Mouse (Mus musculus) liver, embryonic 14.5 days (tissue): ENCODE results near the gene Smim14. TPM values are rescaled to one million over a fixed set of nuclear protein-coding genes. Genes with fewer than 3 reads are reported as not detected.
A peak's percentile ranks its signal among the peaks of the same experiment; 100 is the strongest.
"Not testable (repeated sequence)": the region's sequence is repeated elsewhere in the genome, so short reads cannot be mapped to it uniquely, and the experiment has no call there.

Experiments
- ATAC-seq: fragments of 200-750 bp; cut with Nextera tagmentation; 2 replicates; pipeline ENCODE4 v1.8.0; 2017; ENCODE audit warnings: moderate number of reproducible peaks, mild to moderate bottlenecking, moderate library complexity; ENCODE audit not compliant: insufficient read depth
- DNase-seq, 3 experiments: peaks; one replicate each; pipeline ENCODE4 v3.0.0-alpha.2; 2012 to 2013; ENCODE audit warnings: low read depth in 3 of 3, low spot score in 3 of 3
- H3K27ac ChIP-seq: fragments of 300-500 bp; sonication (generic); 2 replicates; pipeline ENCODE4 v1.5.1; 2014; ENCODE audit warnings: moderate library complexity, mild to moderate bottlenecking, control low read depth, inconsistent platforms
- H3K27me3 ChIP-seq: fragments of 300-500 bp; sonication (generic); 2 replicates; pipeline ENCODE4 v1.6.1; 2014; ENCODE audit warnings: mild to moderate bottlenecking, low read length, moderate library complexity; ENCODE audit not compliant: control insufficient read depth, insufficient read depth
- H3K36me3 ChIP-seq: fragments of 300-500 bp; sonication (generic); replicated peaks from 2 replicates; pipeline ENCODE4 v1.6.1; 2014; ENCODE audit warnings: low read depth; ENCODE audit not compliant: control insufficient read depth, insufficient read depth
- H3K4me1 ChIP-seq, 2 experiments: fragments of 200-500 bp in 1 of 2; fragments of 300-500 bp in 1 of 2; sonication (generic) in 1 of 2; replicated peaks; 2 replicates each; pipeline ENCODE4 v1.6.1; 2012 to 2014; ENCODE audit warnings: antibody characterized with exemption in 1 of 2, inconsistent platforms in 1 of 2, low read length in 1 of 2; ENCODE audit not compliant: control insufficient read depth in 2 of 2, insufficient read depth in 2 of 2
- H3K4me2 ChIP-seq: fragments of 300-500 bp; sonication (generic); 2 replicates; pipeline ENCODE4 v1.6.1; 2014; ENCODE audit warnings: low read depth, mild to moderate bottlenecking, control low read depth, moderate library complexity
- H3K4me3 ChIP-seq, 2 experiments: fragments of 200-500 bp in 1 of 2; fragments of 300-500 bp in 1 of 2; sonication (generic) in 1 of 2; 2 replicates each; pipeline ENCODE4 v1.5.1; 2012 to 2014; ENCODE audit warnings: low read depth in 2 of 2, low read length in 2 of 2, mild to moderate bottlenecking in 2 of 2, control low read depth in 1 of 2, inconsistent platforms in 1 of 2, moderate library complexity in 1 of 2; ENCODE audit not compliant: insufficient read depth in 1 of 2
- H3K9ac ChIP-seq: fragments of 300-500 bp; sonication (generic); replicated peaks from 2 replicates; pipeline ENCODE4 v1.6.1; 2014; ENCODE audit warnings: mild to moderate bottlenecking, control low read depth, moderate library complexity
- H3K9me3 ChIP-seq: fragments of 300-500 bp; sonication (generic); 2 replicates; pipeline ENCODE4 v1.6.1; 2016; ENCODE audit warnings: low read length, mixed read lengths; ENCODE audit not compliant: control insufficient read depth
- CTCF ChIP-seq: IDR thresholded peaks from 2 replicates; pipeline ENCODE4 v1.5.1; 2016; ENCODE audit warnings: antibody characterized with exemption, low read depth, control low read depth
- EP300 ChIP-seq: IDR thresholded peaks from 2 replicates; pipeline ENCODE4 v1.6.1; 2016; ENCODE audit warnings: antibody characterized with exemption, low read depth
- WGBS: fragments of 180-500 bp; shearing (Covaris S2); extraction: QIAGEN DNeasy Blood & Tissue Kit; methylation state at CpG from one replicate; pipeline ENCODE4 v1.1.7; 2014; ENCODE audit not compliant: insufficient replicate concordance; 5-methylcytosine and 5-hydroxymethylcytosine counted together
- polyA plus RNA-seq, 2 experiments: library from polyadenylated mRNA; depleted of rRNA in 1 of 2; stranded (reverse) in 1 of 2; unstranded in 1 of 2; fragments of >200 nt; fragmentation: Nextera tagmentation in 1 of 2; extraction: Ambion mirVana in 1 of 2; gene quantifications; 2 replicates each; pipeline versions ENCODE4 v1.2.1 to v1.2.3; 2012 to 2014

Smim14 gene
- polyA plus RNA-seq, 2 experiments: 15.4 to 39.9 TPM

DNA sequence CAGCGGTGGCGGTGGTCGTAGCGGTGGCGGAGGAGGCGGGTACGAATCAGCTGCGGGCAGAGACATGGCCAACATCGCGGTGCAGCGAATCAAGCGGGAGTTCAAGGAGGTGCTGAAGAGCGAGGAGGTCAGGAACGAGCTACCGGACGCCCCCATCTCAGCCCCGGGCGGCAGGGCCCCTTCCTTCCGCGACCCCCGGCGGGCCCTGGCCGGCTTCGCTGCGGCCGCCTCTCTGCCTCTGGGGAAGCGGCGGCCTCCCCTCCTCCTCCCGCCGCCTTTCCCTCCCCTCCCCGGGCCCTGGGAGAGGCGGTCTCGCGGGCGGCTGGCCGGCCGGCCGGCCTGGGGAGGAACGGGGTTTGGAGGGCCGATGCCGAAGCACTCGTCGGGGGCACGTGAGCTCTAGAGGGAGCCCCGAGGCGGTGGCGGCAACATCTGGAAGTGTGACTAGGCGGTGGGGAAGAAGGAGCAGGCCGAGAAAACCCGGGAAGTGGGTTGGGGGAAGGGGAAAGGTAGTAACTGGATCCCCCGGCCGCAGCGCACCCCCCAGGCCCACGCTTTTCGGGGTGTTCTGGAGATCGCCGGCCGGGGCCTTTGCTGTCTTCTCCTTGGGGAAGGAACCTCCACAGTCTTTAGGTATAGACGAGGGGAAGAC, 562 bp upstream of the Smim14 start:
- no peaks in the 10 kb centered on the region for H3K9me3 ChIP-seq
- TF ChIP-seq EP300: no peak
- 0 out of 2 replicates have a peak, but pooled peaks have one; percentile 6 for TF ChIP-seq CTCF
- peak overlapping the region; percentile 80 for H3K4me2 ChIP-seq
- H3K27me3 ChIP-seq: no peaks in the 10 kb centered on the region
- ATAC-seq (peak; percentile 71), DNase-seq (peak; percentile 38 to 56 (median 46))
- peak overlapping the region; percentile 97 for H3K9ac ChIP-seq
- peaks cover 6 to 8% of the 10 kb centered on the region in 2 experiments; a peak in 3 of 4 replicates for H3K4me1 ChIP-seq
- H3K27ac ChIP-seq: peak overlapping the region; percentile 90
- under 1% methylated on average over 51 of the region's 59 CpGs for WGBS
- peak overlapping the region; percentile 94 to 95 for H3K4me3 ChIP-seq
- H3K36me3 ChIP-seq: no peaks in the 10 kb centered on the region; the same call in 1 of the 2 replicates

DNA sequence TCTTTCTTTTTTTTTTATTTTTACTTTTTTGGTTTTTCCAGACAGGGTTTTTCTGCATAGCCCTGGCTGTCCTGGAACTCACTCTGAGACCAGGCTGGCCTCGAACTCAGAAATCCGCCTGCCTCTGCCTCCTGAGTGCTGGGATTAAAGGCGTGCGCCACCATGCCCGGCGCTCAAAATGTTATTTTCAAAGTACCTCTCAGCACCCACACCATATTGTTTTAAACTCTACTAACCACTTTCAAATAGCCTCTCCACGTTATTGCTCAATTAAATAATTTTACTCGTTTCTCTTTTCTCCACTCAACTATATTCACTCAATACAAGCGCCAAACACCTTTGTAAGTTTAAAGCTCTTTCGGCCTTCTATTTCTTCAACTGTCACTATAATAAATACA, 917 bp downstream of the Smim14 start:
- Histone ChIP-seq H3K4me2 (peak overlapping the region; percentile 90), H3K27ac (peak overlapping the region; percentile 90), H3K9ac (peak overlapping the region; percentile 97), H3K4me3 (peak overlapping the region; percentile 71 to 94; a peak in 3 of 4 replicates)
- H3K4me1 ChIP-seq, H3K36me3 ChIP-seq, DNase-seq, ATAC-seq, H3K27me3 ChIP-seq, H3K9me3 ChIP-seq: not testable (repeated sequence)
- 75% methylated on average over 10 of the region's 10 CpGs for WGBS

DNA sequence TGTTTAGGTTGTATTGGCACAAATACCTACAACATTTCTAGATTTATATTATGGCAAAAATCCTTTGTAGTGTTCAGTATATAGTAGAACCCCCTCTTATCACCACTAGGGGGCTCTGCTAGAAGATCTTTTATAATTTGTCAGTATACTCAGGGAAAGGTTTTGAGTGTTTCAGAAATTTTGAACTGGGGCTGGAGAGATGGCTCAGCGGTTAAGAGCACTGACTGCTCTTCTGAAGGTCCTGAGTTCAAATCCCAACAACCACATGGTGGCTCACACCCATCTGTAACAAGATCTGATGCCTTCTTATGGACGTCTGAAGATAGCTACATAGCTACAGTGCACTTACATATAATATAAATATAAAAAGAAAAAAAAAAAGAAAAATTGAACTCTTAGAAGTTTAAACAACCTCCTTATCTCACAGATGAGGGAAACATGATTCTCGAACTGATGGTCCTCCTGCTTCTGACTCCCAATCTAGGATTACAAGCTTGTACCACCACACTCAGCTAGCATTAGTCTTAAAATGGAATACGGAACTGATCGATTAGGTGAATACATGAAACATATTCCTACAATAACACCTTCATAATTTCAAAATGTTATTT, 1.4 kb downstream of the Smim14 start:
- H3K4me2 ChIP-seq: peak overlapping the region; percentile 90; the same call in 1 of the 2 replicates
- H3K9ac ChIP-seq: no peak overlapping the region
- no peaks in the 10 kb centered on the region for H3K36me3 ChIP-seq
- WGBS: 44% methylated on average over 5 of the region's 5 CpGs
- H3K4me3 ChIP-seq: no peak overlapping the region
- ATAC-seq: no peak; the same call in 1 of the 2 replicates
- DNase-seq: peak; percentile 59 to 74 (median 61)
- peaks cover 6 to 8% of the 10 kb centered on the region in 2 experiments; a peak in 3 of 4 replicates for H3K4me1 ChIP-seq
- no peaks in the 10 kb centered on the region for H3K27me3 ChIP-seq
- no peaks in the 10 kb centered on the region for H3K9me3 ChIP-seq
- TF ChIP-seq EP300 (no peak), CTCF (peak; percentile 60)
- no peak overlapping the region for H3K27ac ChIP-seq

DNA sequence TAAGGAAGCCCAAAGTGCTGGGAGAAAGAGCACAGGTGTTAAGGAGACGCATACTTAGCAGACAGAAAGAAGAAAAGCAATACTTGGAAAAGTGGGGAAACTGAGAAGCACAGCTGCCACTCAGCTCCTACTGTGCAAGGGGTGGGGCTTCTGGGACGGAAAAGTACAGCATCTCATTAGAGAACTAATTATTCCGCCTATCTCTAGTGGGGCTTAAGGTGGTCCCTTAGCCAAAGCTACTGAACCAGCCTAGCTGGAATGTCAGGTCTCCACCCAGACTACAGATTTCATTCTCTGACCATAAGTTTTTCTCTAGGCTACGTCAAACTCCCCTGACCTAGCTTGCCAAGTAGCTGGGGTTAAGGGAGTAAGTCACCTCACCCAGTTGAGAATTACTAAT, 2.5 kb downstream of the Smim14 start:
- no peak overlapping the region for H3K9ac ChIP-seq
- H3K27ac ChIP-seq: no peak overlapping the region
- no peak for ATAC-seq
- no peaks in the 10 kb centered on the region for H3K36me3 ChIP-seq
- no peaks in the 10 kb centered on the region for H3K9me3 ChIP-seq
- WGBS: 70% methylated on average over 4 of the region's 4 CpGs
- no peak for DNase-seq
- H3K4me2 ChIP-seq: no peak overlapping the region
- no peaks in the 10 kb centered on the region for H3K27me3 ChIP-seq
- peaks cover 5 to 6% of the 10 kb centered on the region in 2 experiments for H3K4me1 ChIP-seq
- no peak overlapping the region for H3K4me3 ChIP-seq
- TF ChIP-seq EP300 (no peak), CTCF (no peak)

DNA sequence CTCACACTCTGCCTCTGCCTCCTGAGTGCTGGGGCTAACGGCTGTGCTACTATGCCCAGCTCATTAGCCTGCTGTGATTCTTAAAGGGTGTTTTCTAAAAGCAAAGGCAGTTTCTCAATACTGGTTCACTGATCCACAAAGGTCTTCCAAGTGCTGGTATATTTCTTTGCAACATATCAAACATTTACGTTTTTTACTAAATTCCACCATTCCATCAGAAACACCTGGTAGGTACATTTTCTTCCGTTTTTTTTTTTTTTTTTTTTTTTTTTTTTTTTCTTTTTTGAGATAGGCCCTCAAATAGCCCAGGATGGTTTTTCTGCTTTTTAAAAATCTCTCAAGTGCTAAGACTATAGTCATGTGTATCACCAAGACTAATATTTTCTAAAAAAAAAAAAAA, 5.7 kb downstream of the Smim14 start:
- ATAC-seq: no peak
- Histone ChIP-seq H3K27ac (no peak overlapping the region), H3K9me3 (no peaks in the 10 kb centered on the region), H3K36me3 (no peaks in the 10 kb centered on the region), H3K27me3 (no peaks in the 10 kb centered on the region), H3K4me1 (peaks cover 0 to 2% of the 10 kb centered on the region in 2 experiments; a peak in 3 of 4 replicates), H3K4me2 (no peak overlapping the region), H3K4me3 (no peak overlapping the region), H3K9ac (no peak overlapping the region)
- DNase-seq: no peak
- WGBS: 60% methylated on average over 3 of the region's 3 CpGs
- TF ChIP-seq CTCF (no peak), EP300 (no peak)
